Mouse (Mus musculus): Measurements from ENCODE around the gene Cdkal1.

- TF ChIP-seq CTCF (conservative IDR thresholded peaks at IDR 0.05; ENCODE audit: insufficient read depth, insufficient read length, low read depth, low read length) (no peak), POLR2A (IDR thresholded peaks at IDR 0.05; ENCODE audit: low read depth, low read length) (no peak)
These were observed 132.3 kb downstream of the Cdkal1 start for GRCm38 (mm10) chr13:29723150-29723549.
